Mouse (Mus musculus) left cerebral cortex, adult 8-10 months (tissue): ENCODE measurements at regions not wholly inside any gene's neighbourhood (a gene's known extent, or its start where the extent isn't known, plus 50 kb on each side); places are given as distances from the start of the nearest gene placed in this dataset.
"Not testable (repeated sequence)": the region's sequence is repeated elsewhere in the genome, so short reads cannot be mapped to it uniquely, and the experiment has no call there.

Source experiments
- DNase-seq, 2 experiments: peaks; one replicate each; pipeline ENCODE4 v3.0.0; 2022; ENCODE audit warnings: low spot score in 2 of 2

DNA sequence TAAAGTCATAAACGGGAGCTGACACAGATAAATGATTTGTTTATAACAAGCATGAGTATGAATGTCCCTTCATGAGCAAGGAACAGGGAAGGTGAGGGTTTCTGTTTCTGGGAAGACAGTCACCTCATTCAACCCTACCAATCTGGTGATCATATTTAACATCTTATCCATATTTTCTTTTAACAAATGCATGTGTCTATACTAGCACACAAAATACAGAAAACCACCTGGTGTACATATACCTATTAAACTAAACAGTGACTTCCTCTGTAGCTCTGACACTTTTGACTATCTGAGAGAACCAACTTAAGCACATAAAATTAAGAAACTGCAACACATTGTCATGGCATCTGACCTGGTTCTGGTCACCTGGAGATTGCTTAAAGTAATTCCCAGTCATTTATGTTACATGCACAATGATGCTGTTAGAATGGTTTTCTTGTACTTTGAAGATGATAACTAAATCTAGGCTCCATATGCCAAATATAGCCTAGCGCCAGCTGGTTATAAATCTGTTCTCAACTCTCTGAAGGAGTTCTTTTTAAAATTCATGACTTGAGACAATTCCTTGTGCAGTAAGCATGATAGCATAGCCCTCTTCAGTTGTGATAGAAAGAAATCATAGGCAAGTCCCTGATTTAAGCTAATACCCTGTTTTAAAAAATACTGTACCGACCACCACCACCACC is 1163.6 kb upstream of the Tyrp1 start:
- DNase-seq: peak in 1 of 2 experiments; percentile 72

DNA sequence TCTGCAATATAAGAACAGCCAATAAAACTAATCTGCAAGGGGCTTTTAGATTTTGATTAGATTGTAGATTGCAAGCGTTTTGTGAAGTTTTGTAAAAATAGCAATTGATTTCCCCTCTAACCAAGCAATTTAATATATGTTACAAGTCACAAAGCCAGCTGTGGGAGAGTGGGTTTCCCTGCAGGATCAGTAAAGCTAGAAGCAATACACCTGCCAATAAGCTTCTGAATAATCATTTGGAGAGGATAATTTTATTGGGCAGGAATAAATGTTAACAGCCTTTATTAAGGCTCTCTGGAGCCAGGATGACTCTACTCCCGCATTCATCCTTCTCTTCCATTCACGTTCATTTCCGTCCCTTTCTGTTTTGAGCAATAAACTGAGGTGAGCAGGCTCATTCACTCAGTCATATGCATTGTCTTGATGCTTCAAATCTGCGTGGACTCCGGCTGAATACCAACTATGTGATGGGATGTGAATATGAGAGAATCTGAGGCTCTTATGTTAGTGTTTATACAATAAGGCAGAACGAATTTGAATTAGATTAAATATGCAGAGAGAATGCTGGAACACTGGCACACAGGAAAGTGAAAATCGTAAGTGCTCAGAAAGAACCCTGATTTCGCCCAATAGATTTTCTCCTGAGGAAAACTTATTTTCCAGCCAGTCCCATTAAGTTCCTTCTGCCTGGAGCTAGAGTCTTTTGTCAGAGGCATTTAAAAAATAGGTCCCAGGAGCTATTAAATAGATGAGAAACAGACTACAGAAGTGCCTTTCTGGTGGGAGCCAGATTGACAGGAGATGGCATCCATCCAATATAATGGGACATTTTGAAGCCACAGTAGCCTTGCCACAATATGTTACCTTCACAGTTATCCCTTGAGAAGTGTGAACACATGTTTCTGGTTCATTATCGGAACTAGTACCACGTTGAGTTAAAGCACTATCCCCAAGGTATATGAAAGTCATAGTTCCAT is 1138.8 kb upstream of the Tyrp1 start:
- no peak for DNase-seq

DNA sequence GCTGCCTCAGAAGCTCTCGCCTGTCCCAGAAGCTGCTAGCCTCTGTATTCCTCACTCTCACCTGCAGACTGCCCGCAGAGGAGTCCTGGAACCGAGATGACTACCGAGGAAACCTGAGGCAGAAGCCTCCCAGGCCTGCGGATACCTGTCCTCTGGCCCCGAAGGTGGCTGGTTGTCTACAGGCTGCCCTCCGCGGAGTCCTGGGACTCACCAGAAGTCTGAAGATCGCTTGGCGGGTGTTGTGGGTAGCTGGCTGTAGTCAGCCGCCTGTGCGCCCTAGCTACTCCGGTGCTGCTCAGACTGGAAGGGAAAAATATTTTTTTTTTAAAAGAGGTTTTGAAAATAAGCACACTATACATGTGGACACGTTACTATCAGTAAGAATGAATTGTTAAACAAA is 1113.0 kb upstream of the Tyrp1 start:
- DNase-seq: not testable (repeated sequence)

DNA sequence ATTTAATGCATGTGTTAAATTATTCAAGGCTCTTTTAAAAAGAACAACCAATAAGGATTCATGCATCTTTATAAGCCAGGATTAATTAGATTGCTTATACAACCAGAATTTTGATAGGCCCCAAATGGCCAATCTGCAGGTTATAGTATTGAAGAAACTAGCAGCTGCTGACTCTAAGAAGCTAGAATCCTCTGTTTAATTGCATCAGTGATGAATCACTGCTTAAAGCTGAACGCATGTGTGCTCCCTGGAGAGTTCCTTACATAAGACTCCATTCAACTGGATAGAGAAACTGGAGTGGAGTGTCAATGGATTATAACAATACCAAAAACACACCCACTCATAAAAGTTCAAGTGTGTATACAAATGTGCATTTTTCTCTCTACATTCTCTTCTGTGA is 1109.8 kb upstream of the Tyrp1 start:
- no peak for DNase-seq

DNA sequence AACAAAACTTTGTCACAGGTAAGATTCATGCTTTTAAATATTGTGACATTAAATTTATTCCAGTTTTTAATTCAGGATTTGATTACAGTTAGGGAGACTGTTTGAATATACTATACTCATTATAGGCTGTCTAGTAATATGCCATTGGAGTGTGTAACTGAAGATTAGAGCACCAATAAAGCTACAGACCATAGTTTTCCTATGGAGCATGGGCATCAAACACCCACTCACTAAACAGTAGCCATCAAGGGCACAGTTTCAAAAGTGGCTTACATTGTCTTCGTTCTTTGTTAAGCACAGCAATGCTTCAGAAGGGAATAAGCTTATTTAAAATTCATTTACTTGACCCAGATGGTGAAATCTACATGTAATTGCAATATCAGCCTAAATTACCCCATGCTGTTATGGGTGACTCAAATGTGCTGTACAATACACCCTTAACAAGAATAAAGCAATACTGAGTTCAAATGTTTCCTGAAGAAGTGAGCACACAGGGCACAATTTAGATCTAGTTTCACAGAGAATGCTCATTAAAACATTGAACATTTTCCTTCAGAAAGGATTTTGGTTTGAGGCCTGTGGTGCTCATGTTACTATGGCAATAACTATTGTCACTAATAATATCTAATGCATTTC is 1092.9 kb upstream of the Tyrp1 start:
- DNase-seq: no peak
